Mouse (Mus musculus): ENCODE data around the gene Arel1. TPM values are rescaled to one million over a fixed set of nuclear protein-coding genes. Genes with fewer than 3 reads are reported as not detected.
A peak's percentile ranks its signal among the peaks of the same experiment; 100 is the strongest.

Gene Arel1
- total and polyA plus RNA-seq, 2 experiments, result 21.0 to 22.4 TPM

DNA sequence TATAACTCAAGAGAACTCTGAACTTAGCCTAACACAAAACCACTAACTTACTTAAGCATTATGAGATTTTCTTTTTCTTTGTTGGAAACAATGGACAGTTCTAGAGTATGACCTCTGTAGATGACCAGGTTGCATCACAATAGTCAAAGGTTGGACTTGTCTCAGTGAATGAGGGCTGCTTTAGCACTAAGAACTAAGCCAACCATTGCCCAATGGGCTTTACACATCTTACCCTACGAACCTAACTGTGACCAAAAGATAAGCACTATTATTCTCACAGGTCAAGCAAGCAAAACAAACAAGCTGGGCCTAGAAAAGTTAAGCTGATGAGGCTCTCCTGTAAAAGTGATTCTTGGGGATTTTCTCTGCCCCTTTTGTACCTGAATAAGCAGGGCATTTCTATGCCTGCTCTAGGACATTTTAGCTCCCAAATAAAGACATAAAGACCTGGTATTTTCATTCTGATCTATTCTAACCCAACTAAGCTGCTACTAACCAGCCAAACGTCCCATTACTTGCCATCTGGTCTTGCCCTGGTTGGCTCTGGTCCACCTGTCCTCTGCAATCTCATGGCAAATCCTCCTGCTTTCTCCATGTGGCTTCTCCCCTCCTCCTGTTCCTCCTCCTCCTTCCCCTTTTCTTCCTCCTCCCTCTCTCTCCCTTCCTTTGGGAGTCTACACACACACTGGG lies 22.7 kb downstream of the Arel1 start:
- Histone ChIP-seq H3K79me2 (ENCODE audit: control insufficient read depth, insufficient read depth, low read length) (no peaks in the 10 kb centered on the region; the same call in 1 of the 2 replicates), H3K27ac (replicated peaks; ENCODE audit: insufficient read depth, low read depth, low read length) (peak overlapping the region; percentile 89), H3K9ac (ENCODE audit: low read depth, low read length) (no peak overlapping the region), H3K36me3 (ENCODE audit: control insufficient read depth, insufficient read depth, low read length) (peaks cover 13% of the 10 kb centered on the region), H3K4me1 (ENCODE audit: control insufficient read depth, insufficient read depth, low read length) (peaks cover 33% of the 10 kb centered on the region), H3K27me3 (ENCODE audit: control insufficient read depth, insufficient read depth, low read length) (no peaks in the 10 kb centered on the region), H3K4me3 (ENCODE audit: insufficient read depth, low read depth, low read length) (no peak overlapping the region)
- peak; percentile 99 for DNase-seq (ENCODE audit: extremely low read depth, low read depth, low spot score)
- TF ChIP-seq CTCF (IDR thresholded peaks at IDR 0.05; ENCODE audit: low read depth, low read length) (no peak), POLR2A (IDR thresholded peaks at IDR 0.05; ENCODE audit: extremely low read depth, insufficient read depth, low read length) (no peak)
- WGBS, result 15% methylated on average over 2 of the region's 2 CpGs

DNA sequence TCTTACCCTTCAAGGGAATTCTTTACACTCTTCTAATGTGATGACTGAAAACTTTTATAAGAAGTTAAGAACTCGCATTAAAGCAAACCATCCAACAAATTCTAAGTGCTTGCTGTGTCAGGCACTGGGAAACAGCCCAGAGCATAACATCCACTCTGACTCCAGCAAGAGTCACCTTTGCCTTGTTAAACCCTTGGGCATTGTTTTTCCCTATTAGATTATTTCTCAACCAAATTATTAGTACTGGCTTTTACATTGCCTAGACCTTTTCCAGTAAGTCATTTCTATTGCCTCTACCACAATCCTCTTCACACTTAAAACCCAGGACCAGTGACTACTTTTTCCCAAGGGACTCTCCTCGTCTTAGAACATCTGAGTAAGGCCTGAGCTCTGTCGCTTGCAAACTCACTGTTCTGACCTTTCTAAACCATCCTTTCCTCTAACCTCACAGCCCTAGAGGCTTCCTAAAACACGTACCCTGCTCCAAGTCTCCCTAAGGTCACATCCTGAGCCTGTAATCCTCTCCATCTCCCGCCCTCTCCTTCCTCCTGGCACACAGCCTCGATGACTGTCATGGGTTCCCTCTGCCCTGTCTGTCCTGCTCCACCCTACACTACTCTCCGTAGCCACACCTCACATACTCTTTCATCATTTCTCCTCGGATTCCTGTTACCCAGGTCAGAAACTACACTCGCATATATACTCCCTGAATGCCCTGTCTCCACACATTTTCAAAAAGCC lies 25.7 kb downstream of the Arel1 start:
- DNase-seq (ENCODE audit: extremely low read depth, low read depth, low spot score), result peak; percentile 60
- Histone ChIP-seq H3K27me3 (ENCODE audit: control insufficient read depth, insufficient read depth, low read length) (no peaks in the 10 kb centered on the region), H3K79me2 (ENCODE audit: control insufficient read depth, insufficient read depth, low read length) (no peaks in the 10 kb centered on the region; the same call in 1 of the 2 replicates), H3K4me1 (ENCODE audit: control insufficient read depth, insufficient read depth, low read length) (peaks cover 36% of the 10 kb centered on the region), H3K27ac (replicated peaks; ENCODE audit: insufficient read depth, low read depth, low read length) (no peak overlapping the region), H3K36me3 (ENCODE audit: control insufficient read depth, insufficient read depth, low read length) (peaks cover 18% of the 10 kb centered on the region), H3K9ac (ENCODE audit: low read depth, low read length) (no peak overlapping the region), H3K4me3 (ENCODE audit: insufficient read depth, low read depth, low read length) (no peak overlapping the region)
- WGBS, result 60% methylated on average over 9 of the region's 9 CpGs
- TF ChIP-seq CTCF (IDR thresholded peaks at IDR 0.05; ENCODE audit: low read depth, low read length) (no peak), POLR2A (IDR thresholded peaks at IDR 0.05; ENCODE audit: extremely low read depth, insufficient read depth, low read length) (no peak)

DNA sequence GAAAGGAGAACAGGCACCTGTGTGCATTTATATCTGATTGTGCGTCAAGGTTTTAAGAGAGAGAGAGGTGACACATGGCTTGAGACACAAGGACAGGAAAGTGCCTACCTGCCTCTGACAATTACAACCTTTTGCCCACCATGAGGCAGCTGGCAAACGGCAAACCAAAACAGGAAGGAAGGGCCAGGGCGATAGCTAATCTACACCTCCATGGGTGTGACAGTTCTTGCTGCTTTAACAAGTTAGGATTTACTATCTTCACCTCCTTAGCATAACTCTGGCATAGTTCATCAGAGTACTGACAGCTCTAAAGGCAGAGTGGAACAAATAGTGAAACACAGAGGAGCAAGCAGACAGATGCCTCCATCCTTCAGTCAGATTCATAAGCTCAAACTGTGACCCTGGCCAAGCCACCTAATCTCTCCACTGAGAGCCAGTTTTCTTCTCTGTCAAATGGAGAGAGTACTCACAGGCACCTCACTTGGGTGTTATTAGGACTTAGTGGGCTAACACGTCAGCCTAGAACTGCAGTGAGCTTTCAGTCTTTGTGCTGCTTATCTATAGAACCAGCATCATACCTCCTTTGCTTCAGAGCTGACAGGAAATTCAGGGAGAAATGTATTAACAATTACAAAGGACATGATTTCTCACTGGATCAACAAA lies 26.4 kb downstream of the Arel1 start:
- peaks cover 14% of the 10 kb centered on the region for H3K36me3 ChIP-seq (ENCODE audit: control insufficient read depth, insufficient read depth, low read length)
- peaks cover 38% of the 10 kb centered on the region for H3K4me1 ChIP-seq (ENCODE audit: control insufficient read depth, insufficient read depth, low read length)
- no peaks in the 10 kb centered on the region; the same call in 1 of the 2 replicates for H3K79me2 ChIP-seq (ENCODE audit: control insufficient read depth, insufficient read depth, low read length)
- TF ChIP-seq POLR2A (IDR thresholded peaks at IDR 0.05; ENCODE audit: extremely low read depth, insufficient read depth, low read length) (no peak), CTCF (IDR thresholded peaks at IDR 0.05; ENCODE audit: low read depth, low read length) (no peak)
- no peak for DNase-seq (ENCODE audit: extremely low read depth, low read depth, low spot score)
- WGBS, result 86% methylated on average over 4 of the region's 4 CpGs
- no peak overlapping the region for H3K4me3 ChIP-seq (ENCODE audit: insufficient read depth, low read depth, low read length)
- H3K27me3 ChIP-seq (ENCODE audit: control insufficient read depth, insufficient read depth, low read length), result no peaks in the 10 kb centered on the region
- H3K27ac ChIP-seq (replicated peaks; ENCODE audit: insufficient read depth, low read depth, low read length), result no peak overlapping the region
- no peak overlapping the region for H3K9ac ChIP-seq (ENCODE audit: low read depth, low read length)

DNA sequence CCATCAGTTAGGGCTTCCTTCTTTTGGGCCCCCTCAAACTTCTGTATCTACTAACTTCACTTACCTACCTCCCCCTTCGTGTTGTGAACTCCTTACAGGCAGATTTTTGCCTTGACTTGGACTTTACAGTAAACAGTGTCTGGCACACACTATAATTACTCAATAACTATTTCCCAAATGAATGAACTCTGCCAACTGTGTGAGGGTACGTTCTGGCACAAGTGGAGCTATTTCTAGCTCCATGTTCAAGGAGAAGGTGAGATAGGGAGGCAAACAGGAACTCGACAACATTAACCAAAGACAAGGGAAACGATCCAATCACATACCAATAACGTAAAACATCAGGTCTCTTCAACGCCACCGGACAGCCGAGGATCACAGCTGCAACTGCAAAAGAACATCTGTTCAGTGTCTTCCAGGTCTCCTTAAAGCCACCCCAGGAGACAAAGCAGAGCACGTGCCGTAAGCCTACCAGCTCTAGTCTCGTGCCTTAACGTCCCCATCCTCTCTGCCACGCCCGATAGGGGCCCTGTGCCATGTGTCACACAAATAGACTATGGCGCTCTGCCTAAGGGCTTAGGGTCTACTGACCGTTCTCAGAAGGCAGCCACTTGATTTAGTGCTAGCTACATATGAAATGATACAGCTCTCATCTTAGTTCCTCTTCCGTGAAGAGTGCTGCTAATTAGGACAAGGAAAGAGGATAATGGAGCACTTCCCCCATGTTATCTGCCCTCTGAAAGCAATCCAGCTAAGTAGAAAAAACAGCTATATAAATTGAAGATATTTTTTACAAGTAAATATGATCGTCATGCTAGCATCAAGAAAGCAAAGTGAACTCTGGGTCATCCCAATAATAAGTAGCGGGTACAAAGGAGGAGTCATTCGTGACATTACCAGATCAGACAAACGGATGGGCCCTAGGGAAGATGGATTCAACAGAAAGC lies 27.4 kb downstream of the Arel1 start:
- Histone ChIP-seq H3K4me3 (ENCODE audit: insufficient read depth, low read depth, low read length) (no peak overlapping the region), H3K27me3 (ENCODE audit: control insufficient read depth, insufficient read depth, low read length) (no peaks in the 10 kb centered on the region), H3K79me2 (ENCODE audit: control insufficient read depth, insufficient read depth, low read length) (no peaks in the 10 kb centered on the region; the same call in 1 of the 2 replicates), H3K4me1 (ENCODE audit: control insufficient read depth, insufficient read depth, low read length) (peaks cover 34% of the 10 kb centered on the region), H3K36me3 (ENCODE audit: control insufficient read depth, insufficient read depth, low read length) (peaks cover 17% of the 10 kb centered on the region), H3K9ac (ENCODE audit: low read depth, low read length) (0 out of 2 replicates have a peak overlapping the region, but pooled peaks have one; percentile 6), H3K27ac (replicated peaks; ENCODE audit: insufficient read depth, low read depth, low read length) (peak overlapping the region; percentile 41)
- peak; percentile 93 for DNase-seq (ENCODE audit: extremely low read depth, low read depth, low spot score)
- TF ChIP-seq POLR2A (IDR thresholded peaks at IDR 0.05; ENCODE audit: extremely low read depth, insufficient read depth, low read length), result no peak
- TF ChIP-seq CTCF (IDR thresholded peaks at IDR 0.05; ENCODE audit: low read depth, low read length), result no peak
- 58% methylated on average over 21 of the region's 21 CpGs for WGBS

DNA sequence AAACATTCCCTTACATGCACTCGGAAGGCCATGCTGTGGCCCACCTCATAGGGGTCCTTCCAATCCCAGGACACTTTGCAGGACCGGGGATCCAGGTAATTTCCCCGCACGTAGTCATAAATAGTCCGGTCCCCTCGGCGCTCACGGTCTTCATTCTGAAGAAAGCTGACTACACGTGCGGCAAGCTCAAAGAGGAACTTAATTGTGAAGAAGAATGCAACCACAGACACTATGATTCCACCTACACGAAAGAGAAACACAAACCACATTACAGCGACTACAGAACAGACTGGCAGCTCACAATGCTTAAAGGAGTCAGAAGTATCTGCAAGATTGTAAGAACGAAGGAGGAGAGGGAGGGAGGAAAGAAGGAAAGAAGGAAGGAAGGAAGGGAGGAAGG lies 29.0 kb downstream of the Arel1 start:
- H3K4me1 ChIP-seq (ENCODE audit: control insufficient read depth, insufficient read depth, low read length), result peaks cover 29% of the 10 kb centered on the region
- no peak for TF ChIP-seq CTCF (IDR thresholded peaks at IDR 0.05; ENCODE audit: low read depth, low read length)
- H3K79me2 ChIP-seq (ENCODE audit: control insufficient read depth, insufficient read depth, low read length), result no peaks in the 10 kb centered on the region; the same call in 1 of the 2 replicates
- H3K4me3 ChIP-seq (ENCODE audit: insufficient read depth, low read depth, low read length), result no peak overlapping the region
- H3K27me3 ChIP-seq (ENCODE audit: control insufficient read depth, insufficient read depth, low read length), result no peaks in the 10 kb centered on the region
- H3K27ac ChIP-seq (replicated peaks; ENCODE audit: insufficient read depth, low read depth, low read length), result no peak overlapping the region
- no peak overlapping the region for H3K9ac ChIP-seq (ENCODE audit: low read depth, low read length)
- no peak for DNase-seq (ENCODE audit: extremely low read depth, low read depth, low spot score)
- peaks cover 17% of the 10 kb centered on the region for H3K36me3 ChIP-seq (ENCODE audit: control insufficient read depth, insufficient read depth, low read length)
- WGBS, result 97% methylated on average over 13 of the region's 13 CpGs
